Mouse (Mus musculus): ENCODE results near the gene Smad9. TPM values are rescaled to one million over a fixed set of nuclear protein-coding genes. Genes with fewer than 3 reads are reported as not detected.

The Smad9 gene
- polyA plus RNA-seq, 1 experiment = 0.12 TPM

- Histone ChIP-seq H3K36me3 (ENCODE audit: control insufficient read depth, insufficient read depth) (peaks cover 62% of the 10 kb centered on the region), H3K4me3 (no peak overlapping the region), H3K27me3 (ENCODE audit: control insufficient read depth, insufficient read depth, insufficient read length) (no peaks in the 10 kb centered on the region), H3K4me2 (ENCODE audit: low read depth) (no peak overlapping the region), H3ac (ENCODE audit: control insufficient read depth, insufficient read length) (no peak overlapping the region), H3K79me2 (ENCODE audit: control insufficient read depth, insufficient read depth) (no peaks in the 10 kb centered on the region)
- TF ChIP-seq MYOG (IDR thresholded peaks at IDR 0.05; ENCODE audit: control insufficient read depth in 1 of 3, insufficient read depth in 1 of 3, insufficient read length in 2 of 3, low read depth in 2 of 3) (no peak), TCF3 (IDR thresholded peaks at IDR 0.05; ENCODE audit: insufficient read length, low read depth) (no peak), E2F4 (IDR thresholded peaks at IDR 0.05; ENCODE audit: insufficient read depth) (no peak), MAX (IDR thresholded peaks at IDR 0.05; ENCODE audit: low read depth) (no peak), REST (IDR thresholded peaks at IDR 0.05; ENCODE audit: insufficient read depth, insufficient read length) (no peak), TCF12 (IDR thresholded peaks at IDR 0.05; ENCODE audit: insufficient read depth, poor library complexity, severe bottlenecking) (no peak)
Measured at GRCm38 (mm10) chr3:54745799-54746198, 9.6 kb upstream of the Smad9 start.

- H3K27me3 ChIP-seq (ENCODE audit: control insufficient read depth, insufficient read depth, insufficient read length) = no peaks in the 10 kb centered on the region
- no peak overlapping the region for H3K4me2 ChIP-seq (ENCODE audit: low read depth)
- H3K4me3 ChIP-seq = no peak overlapping the region
- H3K36me3 ChIP-seq (ENCODE audit: control insufficient read depth, insufficient read depth) = peaks cover 6% of the 10 kb centered on the region
- H3ac ChIP-seq (ENCODE audit: control insufficient read depth, insufficient read length) = no peak overlapping the region
- H3K79me2 ChIP-seq (ENCODE audit: control insufficient read depth, insufficient read depth) = no peaks in the 10 kb centered on the region
- TF ChIP-seq MAX (IDR thresholded peaks at IDR 0.05; ENCODE audit: low read depth) (no peak), SRF (IDR thresholded peaks at IDR 0.05; ENCODE audit: control insufficient read depth, insufficient read length, low read depth) (no peak), REST (IDR thresholded peaks at IDR 0.05; ENCODE audit: insufficient read depth, insufficient read length) (no peak), TCF12 (IDR thresholded peaks at IDR 0.05; ENCODE audit: insufficient read depth, poor library complexity, severe bottlenecking) (no peak), TCF3 (IDR thresholded peaks at IDR 0.05; ENCODE audit: insufficient read length, low read depth) (no peak), POLR2AphosphoS2 (IDR thresholded peaks at IDR 0.05; ENCODE audit: insufficient read length, low read depth) (no peak), E2F4 (IDR thresholded peaks at IDR 0.05; ENCODE audit: insufficient read depth) (no peak), USF1 (IDR thresholded peaks at IDR 0.05; ENCODE audit: low read depth) (no peak), MYOD1 (IDR thresholded peaks at IDR 0.05; ENCODE audit: control insufficient read depth in 1 of 3, insufficient read length in 2 of 3, low read depth in 2 of 3) (no peak), POLR2A (IDR thresholded peaks at IDR 0.05; ENCODE audit: insufficient read length, low read depth) (no peak), MYOG (IDR thresholded peaks at IDR 0.05; ENCODE audit: control insufficient read depth in 1 of 3, insufficient read depth in 1 of 3, insufficient read length in 2 of 3, low read depth in 2 of 3) (no peak), CEBPB (IDR thresholded peaks at IDR 0.05; ENCODE audit: insufficient read depth, poor library complexity, severe bottlenecking) (no peak)
Measured at GRCm38 (mm10) chr3:54753411-54753810, 2.0 kb upstream of the Smad9 start.

- H3K4me2 ChIP-seq (ENCODE audit: low read depth) = peak overlapping the region; percentile 99
- TF ChIP-seq POLR2A (IDR thresholded peaks at IDR 0.05; ENCODE audit: insufficient read length, low read depth) (no peak), TCF12 (IDR thresholded peaks at IDR 0.05; ENCODE audit: insufficient read depth, poor library complexity, severe bottlenecking) (no peak), MAX (IDR thresholded peaks at IDR 0.05; ENCODE audit: low read depth) (no peak), E2F4 (IDR thresholded peaks at IDR 0.05; ENCODE audit: insufficient read depth) (no peak), POLR2AphosphoS2 (IDR thresholded peaks at IDR 0.05; ENCODE audit: insufficient read length, low read depth) (no peak), USF1 (IDR thresholded peaks at IDR 0.05; ENCODE audit: low read depth) (no peak), CEBPB (IDR thresholded peaks at IDR 0.05; ENCODE audit: insufficient read depth, poor library complexity, severe bottlenecking) (no peak), SRF (IDR thresholded peaks at IDR 0.05; ENCODE audit: control insufficient read depth, insufficient read length, low read depth) (no peak), MYOG (IDR thresholded peaks at IDR 0.05; ENCODE audit: control insufficient read depth in 1 of 3, insufficient read depth in 1 of 3, insufficient read length in 2 of 3, low read depth in 2 of 3) (no peak), MYOD1 (IDR thresholded peaks at IDR 0.05; ENCODE audit: control insufficient read depth in 1 of 3, insufficient read length in 2 of 3, low read depth in 2 of 3) (no peak), REST (IDR thresholded peaks at IDR 0.05; ENCODE audit: insufficient read depth, insufficient read length) (no peak), TCF3 (IDR thresholded peaks at IDR 0.05; ENCODE audit: insufficient read length, low read depth) (no peak)
- H3K27me3 ChIP-seq (ENCODE audit: control insufficient read depth, insufficient read depth, insufficient read length) = no peaks in the 10 kb centered on the region
- H3K4me3 ChIP-seq = peak overlapping the region; percentile 19
- H3K79me2 ChIP-seq (ENCODE audit: control insufficient read depth, insufficient read depth) = no peaks in the 10 kb centered on the region
- peak overlapping the region; percentile 6 for H3ac ChIP-seq (ENCODE audit: control insufficient read depth, insufficient read length)
- H3K36me3 ChIP-seq (ENCODE audit: control insufficient read depth, insufficient read depth) = no peaks in the 10 kb centered on the region
Measured at GRCm38 (mm10) chr3:54756058-54756457, 676 bp downstream of the Smad9 start.

- Histone ChIP-seq H3K79me2 (ENCODE audit: control insufficient read depth, insufficient read depth) (no peaks in the 10 kb centered on the region), H3K27me3 (ENCODE audit: control insufficient read depth, insufficient read depth, insufficient read length) (no peaks in the 10 kb centered on the region), H3ac (ENCODE audit: control insufficient read depth, insufficient read length) (no peak overlapping the region), H3K4me2 (ENCODE audit: low read depth) (no peak overlapping the region), H3K4me3 (no peak overlapping the region), H3K36me3 (ENCODE audit: control insufficient read depth, insufficient read depth) (no peaks in the 10 kb centered on the region)
- TF ChIP-seq E2F4 (IDR thresholded peaks at IDR 0.05; ENCODE audit: insufficient read depth) (no peak), TCF3 (IDR thresholded peaks at IDR 0.05; ENCODE audit: insufficient read length, low read depth) (no peak), MAX (IDR thresholded peaks at IDR 0.05; ENCODE audit: low read depth) (no peak), TCF12 (IDR thresholded peaks at IDR 0.05; ENCODE audit: insufficient read depth, poor library complexity, severe bottlenecking) (no peak)
Measured at GRCm38 (mm10) chr3:54757446-54757845, 2.1 kb downstream of the Smad9 start.

GRCm38 (mm10) chr3:54759211-54759610, 3.8 kb downstream of the Smad9 start:
- TF ChIP-seq MYOG (IDR thresholded peaks at IDR 0.05; ENCODE audit: control insufficient read depth in 1 of 3, insufficient read depth in 1 of 3, insufficient read length in 2 of 3, low read depth in 2 of 3) (no peak), TCF12 (IDR thresholded peaks at IDR 0.05; ENCODE audit: insufficient read depth, poor library complexity, severe bottlenecking) (no peak)
- H3K4me3 ChIP-seq = no peak overlapping the region
- no peak overlapping the region for H3K4me2 ChIP-seq (ENCODE audit: low read depth)
- H3K36me3 ChIP-seq (ENCODE audit: control insufficient read depth, insufficient read depth) = no peaks in the 10 kb centered on the region
- no peaks in the 10 kb centered on the region for H3K27me3 ChIP-seq (ENCODE audit: control insufficient read depth, insufficient read depth, insufficient read length)
- no peak overlapping the region for H3ac ChIP-seq (ENCODE audit: control insufficient read depth, insufficient read length)
- no peaks in the 10 kb centered on the region for H3K79me2 ChIP-seq (ENCODE audit: control insufficient read depth, insufficient read depth)
